Mouse (Mus musculus) bone marrow, adult 2 months (tissue): ENCODE measurements around the gene Cxcl9.

ENCODE experiments used
- CTCF ChIP-seq: fragments of 200-500 bp; IDR thresholded peaks from 2 replicates; pipeline ENCODE4 v1.5.1; 2011; ENCODE audit warnings: low read length, control low read depth; ENCODE audit not compliant: control insufficient read depth, insufficient read depth
- POLR2A ChIP-seq: fragments of 200-500 bp; IDR thresholded peaks from 2 replicates; pipeline ENCODE4 v1.6.1; 2011; ENCODE audit warnings: low read depth, mild to moderate bottlenecking, control low read depth, low read length, borderline replicate concordance; ENCODE audit not compliant: control insufficient read depth

DNA sequence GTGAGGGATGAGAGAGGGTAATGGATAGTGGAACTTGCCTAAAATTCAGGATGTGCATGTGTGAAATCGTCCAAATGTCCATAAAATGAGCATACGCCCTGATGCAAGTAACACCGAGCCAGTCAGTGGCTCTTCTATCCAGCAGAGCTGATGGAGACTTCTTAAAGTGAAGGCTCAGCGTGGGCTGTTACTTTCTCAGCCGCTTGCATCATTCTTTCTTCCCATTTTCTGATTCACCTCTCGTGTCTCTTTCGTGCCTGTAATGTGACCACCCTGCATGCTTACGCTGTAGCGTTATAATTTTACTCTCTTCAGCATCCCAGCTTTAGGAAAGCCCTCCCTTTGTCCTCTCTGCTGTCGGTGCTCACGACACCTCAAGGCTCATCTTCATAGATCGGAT lies 3.2 kb upstream of the Cxcl9 start:
- TF ChIP-seq CTCF: no peak
- TF ChIP-seq POLR2A: no peak
